Mouse (Mus musculus) cerebellum, postnatal 4 days (tissue): ENCODE results near the gene Hoxa5.

Experiments
- DNase-seq, 2 experiments: peaks; one replicate each; pipeline ENCODE4 v3.0.0; 2022; ENCODE audit warnings: low spot score in 2 of 2, mixed read lengths in 1 of 2

Hoxa5 gene

GRCm38 (mm10) chr6:52200073-52200750 lies 4.2 kb downstream of the Hoxa5 start:
- no peak for DNase-seq

- DNase-seq: no peak
Measured at GRCm38 (mm10) chr6:52197271-52197670, 7.1 kb downstream of the Hoxa5 start.

GRCm38 (mm10) chr6:52196811-52197210 lies 7.6 kb downstream of the Hoxa5 start:
- no peak for DNase-seq

GRCm38 (mm10) chr6:52194690-52195089 lies 9.7 kb downstream of the Hoxa5 start:
- no peak for DNase-seq

- peak in 1 of 2 experiments; percentile 75 for DNase-seq
Measured at GRCm38 (mm10) chr6:52191860-52192550, 12.4 kb downstream of the Hoxa5 start.

- DNase-seq: no peak
Measured at GRCm38 (mm10) chr6:52190906-52191810, 13.2 kb downstream of the Hoxa5 start, which contains the start of gene Hoxa4. Gene Hoxa4, minus strand, starts transcription at chr6:52191753.

- no peak for DNase-seq
Measured at GRCm38 (mm10) chr6:52190410-52190809, 14.0 kb downstream of the Hoxa5 start.

- DNase-seq: no peak
Measured at GRCm38 (mm10) chr6:52189909-52190308, 14.5 kb downstream of the Hoxa5 start.

GRCm38 (mm10) chr6:52189172-52189591 lies 15.2 kb downstream of the Hoxa5 start:
- no peak for DNase-seq

GRCm38 (mm10) chr6:52186500-52186899 lies 17.9 kb downstream of the Hoxa5 start:
- DNase-seq: no peak

- DNase-seq: no peak
Measured at GRCm38 (mm10) chr6:52185834-52186233, 18.6 kb downstream of the Hoxa5 start.

- DNase-seq: no peak
Measured at GRCm38 (mm10) chr6:52185222-52185621, 19.2 kb downstream of the Hoxa5 start.

- no peak for DNase-seq
Measured at GRCm38 (mm10) chr6:52184668-52185067, 19.7 kb downstream of the Hoxa5 start.

GRCm38 (mm10) chr6:52183311-52184080 lies 20.9 kb downstream of the Hoxa5 start:
- no peak for DNase-seq

- DNase-seq: no peak
Measured at GRCm38 (mm10) chr6:52182793-52183192, 21.6 kb downstream of the Hoxa5 start.

- no peak for DNase-seq
Measured at GRCm38 (mm10) chr6:52182030-52182429, 22.4 kb downstream of the Hoxa5 start.

GRCm38 (mm10) chr6:52180726-52181125 lies 23.7 kb downstream of the Hoxa5 start:
- no peak for DNase-seq

- DNase-seq: no peak
Measured at GRCm38 (mm10) chr6:52180213-52180710, 24.1 kb downstream of the Hoxa5 start.

- DNase-seq: no peak
Measured at GRCm38 (mm10) chr6:52179690-52180089, 24.7 kb downstream of the Hoxa5 start.

- DNase-seq: no peak
Measured at GRCm38 (mm10) chr6:52178918-52179665, 25.3 kb downstream of the Hoxa5 start.
